Mouse (Mus musculus) kidney, postnatal 0 days (tissue): ENCODE measurements around the gene Moxd2. TPM values are rescaled to one million over a fixed set of nuclear protein-coding genes. Genes with fewer than 3 reads are reported as not detected.
A peak's percentile ranks its signal among the peaks of the same experiment; 100 is the strongest.

Experiments used
- ATAC-seq: fragments of 200-750 bp; cut with Nextera tagmentation; replicated peaks from 2 replicates; pipeline ENCODE4 v1.8.0; 2017; ENCODE audit warnings: low read depth, moderate number of reproducible peaks, moderate TSS enrichment, moderate library complexity; ENCODE audit not compliant: low FRiP score
- DNase-seq: peaks from one replicate; pipeline ENCODE4 v3.0.0-alpha.2; 2016; ENCODE audit warnings: low spot score
- H3K27ac ChIP-seq: fragments of 300-500 bp; sonication (generic); 2 replicates; pipeline ENCODE4 v1.5.1; 2014; ENCODE audit warnings: mild to moderate bottlenecking
- H3K27me3 ChIP-seq: fragments of 300-500 bp; sonication (generic); 2 replicates; pipeline ENCODE4 v1.6.1; 2014; ENCODE audit warnings: low read length, mixed read lengths; ENCODE audit not compliant: insufficient read depth
- H3K36me3 ChIP-seq: fragments of 300-500 bp; sonication (generic); 2 replicates; pipeline ENCODE4 v1.6.1; 2014; ENCODE audit warnings: low read length, mixed read lengths; ENCODE audit not compliant: insufficient read depth
- H3K4me1 ChIP-seq: fragments of 300-500 bp; sonication (generic); replicated peaks from 2 replicates; pipeline ENCODE4 v1.6.1; 2014; ENCODE audit warnings: antibody characterized with exemption, low read length, mixed read lengths; ENCODE audit not compliant: insufficient read depth
- H3K4me2 ChIP-seq: fragments of 300-500 bp; sonication (generic); 2 replicates; pipeline ENCODE4 v1.6.1; 2014; ENCODE audit warnings: mild to moderate bottlenecking, low read length, moderate library complexity, mixed read lengths
- H3K4me3 ChIP-seq: fragments of 300-500 bp; sonication (generic); replicated peaks from 2 replicates; pipeline ENCODE4 v1.5.1; 2014; ENCODE audit warnings: low read depth, low read length
- H3K9ac ChIP-seq: fragments of 300-500 bp; sonication (generic); 2 replicates; pipeline ENCODE4 v1.6.1; 2014; ENCODE audit warnings: low read depth, low read length
- H3K9me3 ChIP-seq: fragments of 300-500 bp; sonication (generic); replicated peaks from 2 replicates; pipeline ENCODE4 v1.6.1; 2016; ENCODE audit warnings: low read length, inconsistent platforms, mixed read lengths
- CTCF ChIP-seq: IDR thresholded peaks from 2 replicates; pipeline ENCODE4 v1.5.1; 2016; ENCODE audit warnings: antibody characterized with exemption, low read depth, mild to moderate bottlenecking, moderate library complexity
- polyA plus RNA-seq: library from polyadenylated mRNA; unstranded; fragments of >200 nt; fragmentation: Nextera tagmentation; extraction: Ambion mirVana; gene quantifications from 2 replicates; pipeline ENCODE4 v1.2.1, GENCODE M21; 2015

Moxd2 gene
- polyA plus RNA-seq, 1 experiment from 2014 or later, result not detected

DNA sequence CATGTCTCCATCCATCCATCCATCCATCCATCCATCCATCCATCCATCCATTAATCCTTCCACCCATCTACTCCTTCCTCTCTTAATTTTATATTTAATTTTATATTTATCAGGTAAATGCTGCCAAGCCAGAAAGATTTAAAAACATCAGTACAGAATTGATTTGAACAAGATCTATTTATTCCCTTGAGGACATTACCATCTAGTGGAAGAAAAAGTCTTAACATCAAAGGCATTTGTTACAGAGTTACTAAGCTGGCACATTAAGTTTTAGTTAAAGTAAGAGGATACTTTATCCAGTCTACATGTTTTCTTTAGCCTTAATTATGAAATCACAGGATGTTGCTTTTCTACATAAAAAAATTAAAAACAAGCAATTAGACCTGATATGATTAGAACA, 42.0 kb downstream of the Moxd2 start:
- H3K4me2 ChIP-seq, result no peak overlapping the region
- no peaks in the 10 kb centered on the region for H3K27me3 ChIP-seq
- H3K4me3 ChIP-seq, result no peak overlapping the region
- TF ChIP-seq CTCF, result peak; percentile 35; the same call in 1 of the 2 replicates
- H3K36me3 ChIP-seq, result no peaks in the 10 kb centered on the region
- no peaks in the 10 kb centered on the region for H3K9me3 ChIP-seq
- peak; percentile 3 for DNase-seq
- no peaks in the 10 kb centered on the region for H3K4me1 ChIP-seq
- H3K27ac ChIP-seq, result no peak overlapping the region
- no peak for ATAC-seq
- H3K9ac ChIP-seq, result no peak overlapping the region

Other genes with a start within 250 kb of the Moxd2 start
- not detected in 2 replicates for gene Prss58, start 12.9 kb upstream of the Moxd2 start, polyA plus RNA-seq
- not detected in 2 replicates for gene 1700074P13Rik, start 53.1 kb upstream of the Moxd2 start, polyA plus RNA-seq
- not detected in 2 replicates for gene Gm4744, start 64.4 kb upstream of the Moxd2 start, polyA plus RNA-seq
- gene 1810009J06Rik, start 77.3 kb upstream of the Moxd2 start, polyA plus RNA-seq, result not detected in 2 replicates
- 0.13 TPM in 1 of 2 replicates, not detected in the other for gene Gm2663, start 112.0 kb upstream of the Moxd2 start, polyA plus RNA-seq
- not detected in 2 replicates for gene 2210010C04Rik, start 148.0 kb upstream of the Moxd2 start, polyA plus RNA-seq